Mouse (Mus musculus): ENCODE data around the gene Hnrnph1. TPM values are rescaled to one million over a fixed set of nuclear protein-coding genes. Genes with fewer than 3 reads are reported as not detected.

Hnrnph1 gene
- polyA plus RNA-seq (2017; shearing (Covaris generic)) = 268 TPM

DNA sequence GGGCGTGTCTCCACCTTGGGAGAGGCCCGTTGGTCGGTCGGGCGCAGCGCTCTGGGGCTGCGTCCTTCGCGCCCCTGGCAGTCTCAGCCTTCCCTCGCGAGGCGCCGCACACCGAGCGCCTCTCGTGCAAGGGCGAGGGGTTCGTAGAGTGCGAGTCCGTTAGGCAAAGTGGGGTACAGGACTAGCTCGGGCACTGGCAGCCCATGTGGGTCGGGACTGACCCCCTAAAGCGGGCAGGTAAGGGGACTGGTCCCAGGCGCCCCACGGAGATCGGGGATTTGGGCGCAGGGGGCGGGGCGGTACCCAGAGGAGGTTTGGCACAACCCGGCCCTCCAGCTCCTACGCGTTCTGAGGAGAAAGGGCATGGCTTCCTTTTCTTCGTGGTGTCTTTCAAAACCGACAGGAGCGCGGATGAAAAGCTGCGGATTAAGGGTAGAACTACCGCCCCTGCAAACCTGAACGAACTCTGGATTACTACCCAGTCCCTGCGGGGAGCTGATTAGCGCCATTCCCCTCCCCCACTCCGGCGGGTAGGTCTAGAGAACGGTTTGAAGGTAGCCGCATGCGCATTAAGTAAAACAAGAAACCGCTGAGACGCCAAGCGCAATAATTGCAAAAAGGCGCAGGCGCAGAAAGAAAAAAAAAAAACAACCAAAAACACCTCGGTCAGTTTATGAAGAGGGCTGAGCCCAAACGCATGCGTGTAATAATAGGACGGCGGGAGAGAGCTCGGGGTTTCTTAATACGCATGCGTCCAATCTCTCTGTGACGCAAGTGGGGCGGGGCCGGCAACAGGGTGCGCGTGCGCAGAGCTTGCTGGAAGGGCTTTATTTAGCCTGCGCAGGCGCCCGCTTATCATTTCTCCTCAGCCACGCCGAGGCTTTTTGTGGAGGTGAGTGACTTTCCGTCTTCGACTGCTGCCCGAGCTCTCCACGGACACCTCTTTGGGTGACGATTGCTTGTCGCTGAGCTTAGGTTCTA is at the start of gene Hnrnph1:
Gene Hnrnph1 (plus strand): TSS at position 80 of the 981 bp plus-strand sequence.

DNA sequence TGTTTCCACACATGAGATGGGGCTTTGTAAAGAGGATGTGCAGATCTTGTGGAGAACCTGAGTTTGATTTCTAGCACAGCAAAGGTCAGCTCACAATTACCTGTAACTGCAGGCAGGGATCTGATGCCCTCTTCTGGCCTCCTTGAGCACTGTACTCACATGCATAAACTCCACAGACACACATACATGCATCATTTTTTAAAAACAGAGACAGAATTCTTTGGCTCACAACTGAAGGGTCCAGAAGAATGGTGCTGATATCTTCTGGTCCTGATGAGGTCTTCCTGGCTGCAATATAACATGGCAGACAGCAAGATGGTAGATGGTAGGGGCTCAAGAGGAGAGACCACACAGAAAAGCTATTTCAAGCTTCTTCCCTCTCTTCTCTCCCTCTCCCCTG is 22.6 kb upstream of the Hnrnph1 start, which contains the start of gene Cby3:
Gene Cby3 (plus strand): TSS at position 301 of the 400 bp plus-strand sequence.

DNA sequence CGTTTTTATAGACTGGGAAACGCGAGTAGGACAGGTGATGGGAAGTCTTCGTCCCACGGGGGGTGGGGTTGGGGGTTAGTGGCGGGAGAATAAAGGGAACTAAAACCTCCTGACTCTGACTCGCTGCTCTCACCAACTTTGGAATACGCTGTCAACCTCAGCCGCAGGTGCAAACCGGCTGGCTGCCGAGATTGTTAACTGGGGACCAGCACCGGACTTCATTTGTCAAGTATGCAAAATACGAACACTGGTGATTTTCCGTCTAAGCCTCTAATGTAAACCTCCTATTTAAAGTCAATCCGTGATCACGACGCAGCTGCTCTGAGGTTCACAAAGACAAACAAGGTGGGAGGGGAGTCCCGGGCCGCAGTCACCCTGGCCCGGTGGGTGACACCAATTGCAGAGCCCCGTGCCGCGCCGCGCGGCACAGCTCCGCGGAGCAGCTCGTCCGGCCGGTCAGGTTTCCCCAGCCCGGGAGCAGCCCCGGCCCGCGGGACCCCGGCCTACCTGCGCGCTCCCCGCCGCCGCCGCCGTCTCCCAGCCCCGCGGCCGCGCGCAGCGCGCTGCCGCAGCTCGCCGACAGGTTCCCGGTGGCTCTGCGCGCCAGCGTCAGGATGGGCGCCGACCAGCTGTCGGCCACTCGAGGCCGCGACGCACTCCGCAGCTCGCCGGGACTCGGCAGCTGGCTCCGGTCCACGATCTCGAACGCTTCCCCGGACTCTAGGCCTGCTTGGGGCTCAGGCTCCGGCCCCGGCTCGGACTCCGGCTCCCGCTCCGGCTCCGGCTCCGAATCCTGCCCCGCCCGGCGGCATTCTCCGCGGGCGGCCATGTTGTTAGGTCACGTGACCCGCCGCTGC is 53.7 kb downstream of the Hnrnph1 start, which contains the start of gene Rufy1:
Gene Rufy1 (minus strand): TSS at position 849 of the 857 bp plus-strand sequence.

Other genes with a start within 250 kb of the Hnrnph1 start
- 39.6 TPM for gene Tbc1d9b, start 245.6 kb upstream of the Hnrnph1 start, polyA plus RNA-seq (2017; shearing (Covaris generic))
- gene Mrnip, start 202.5 kb upstream of the Hnrnph1 start, polyA plus RNA-seq (2017; shearing (Covaris generic)) = 8.2 TPM
- 288 TPM for gene Sqstm1, start 166.2 kb upstream of the Hnrnph1 start, polyA plus RNA-seq (2017; shearing (Covaris generic))
- gene Mgat4b, start 166.1 kb upstream of the Hnrnph1 start, polyA plus RNA-seq (2017; shearing (Covaris generic)) = 1.0 TPM
- gene Ltc4s, start 138.4 kb upstream of the Hnrnph1 start, polyA plus RNA-seq (2017; shearing (Covaris generic)) = 2.3 TPM
- gene Maml1, start 84.7 kb upstream of the Hnrnph1 start, polyA plus RNA-seq (2017; shearing (Covaris generic)) = 2.0 TPM
- gene Canx, start 51.3 kb upstream of the Hnrnph1 start, polyA plus RNA-seq (2017; shearing (Covaris generic)) = 205 TPM
- gene Cby3, start 22.5 kb upstream of the Hnrnph1 start, polyA plus RNA-seq (2017; shearing (Covaris generic)) = not detected
- 12.5 TPM for gene Rufy1, start 54.1 kb downstream of the Hnrnph1 start, polyA plus RNA-seq (2017; shearing (Covaris generic))
- gene Adamts2, start 225.1 kb downstream of the Hnrnph1 start, polyA plus RNA-seq (2017; shearing (Covaris generic)) = not detected

Measured in CD4-positive, CD25-positive, alpha-beta regulatory T cell, adult 9 weeks (primary cell).